Comparison of ENCODE assay signal across 11 mouse cellular contexts in genomic region chr11:117941848-117942247, GRCm38 (mm10). TPM values are rescaled to one million over a fixed set of nuclear protein-coding genes. Genes with fewer than 3 reads are reported as not detected.
DNase-seq lines count a peak whose midpoint lies in the region; ATAC-seq and TF ChIP-seq lines count a peak whose summit lies in the region.
"Had no signal": no experiment of that assay in that cellular context is flagged by ENCODE, and none has a peak within 500 bp of the region (broad histone marks: within the 10 kb centered on the region; RNA-seq: fewer than 3 reads in every experiment).

No protein-coding gene starts in this region.

- 0 out of 2 replicates have a peak, but pooled peaks have one; percentile 50 for ATAC-seq in hindbrain, postnatal 0 days
- no peak for ATAC-seq in hindbrain, embryonic 13.5 days (ENCODE audit: low FRiP score)
- no peak for ATAC-seq in neural tube, embryonic 12.5 days (ENCODE audit: low FRiP score, low read depth)
- ATAC-seq in neural tube, embryonic 15.5 days (ENCODE audit: low FRiP score): no peak
- no peak for ATAC-seq in forebrain, embryonic 12.5 days (ENCODE audit: low FRiP score)
- ATAC-seq: intestine, embryonic 16.5 days had no signal

- no peak overlapping the region for H3K4me2 ChIP-seq in hindbrain, postnatal 0 days (ENCODE audit: low read depth, low read length)
- H3K4me2 ChIP-seq in hindbrain, embryonic 13.5 days: no peak overlapping the region
- H3K4me2 ChIP-seq in neural tube, embryonic 12.5 days (replicated peaks): no peak overlapping the region
- H3K4me2 ChIP-seq in neural tube, embryonic 15.5 days: no peak overlapping the region
- no peak overlapping the region for H3K4me2 ChIP-seq in forebrain, embryonic 12.5 days

- H3K9me3 ChIP-seq in hindbrain, postnatal 0 days (ENCODE audit: low read length): no peaks in the 10 kb centered on the region
- no peaks in the 10 kb centered on the region for H3K9me3 ChIP-seq in hindbrain, embryonic 13.5 days
- no peaks in the 10 kb centered on the region for H3K9me3 ChIP-seq in neural tube, embryonic 12.5 days
- no peaks in the 10 kb centered on the region for H3K9me3 ChIP-seq in neural tube, embryonic 15.5 days (replicated peaks)
- no peaks in the 10 kb centered on the region for H3K9me3 ChIP-seq in forebrain, embryonic 12.5 days

- H3K27ac ChIP-seq in hindbrain, postnatal 0 days: no peak overlapping the region
- H3K27ac ChIP-seq in hindbrain, embryonic 13.5 days: no peak overlapping the region
- no peak overlapping the region for H3K27ac ChIP-seq in neural tube, embryonic 12.5 days
- H3K27ac ChIP-seq in neural tube, embryonic 15.5 days (replicated peaks): no peak overlapping the region
- no peak overlapping the region for H3K27ac ChIP-seq in forebrain, embryonic 12.5 days
- H3K27ac ChIP-seq: layer of hippocampus, adult 2 months had no signal

- no peak for TF ChIP-seq CTCF in hindbrain, postnatal 0 days (IDR thresholded peaks at IDR 0.05; ENCODE audit: low read depth)

- no peaks in the 10 kb centered on the region for H3K27me3 ChIP-seq in hindbrain, postnatal 0 days (ENCODE audit: insufficient read depth, low read length)
- H3K27me3 ChIP-seq in hindbrain, embryonic 13.5 days: peaks cover 10% of the 10 kb centered on the region; the same call in 1 of the 2 replicates
- peaks cover 7% of the 10 kb centered on the region; the same call in 1 of the 2 replicates for H3K27me3 ChIP-seq in neural tube, embryonic 12.5 days (replicated peaks)
- no peaks in the 10 kb centered on the region for H3K27me3 ChIP-seq in neural tube, embryonic 15.5 days (replicated peaks)
- H3K27me3 ChIP-seq in forebrain, embryonic 12.5 days: peaks cover 9% of the 10 kb centered on the region; the same call in 1 of the 2 replicates

- H3K9ac ChIP-seq in hindbrain, postnatal 0 days (replicated peaks; ENCODE audit: low read length): no peak overlapping the region
- no peak overlapping the region for H3K9ac ChIP-seq in hindbrain, embryonic 13.5 days
- H3K9ac ChIP-seq in neural tube, embryonic 12.5 days: 0 out of 2 replicates have a peak overlapping the region, but pooled peaks have one; percentile 26
- no peak overlapping the region for H3K9ac ChIP-seq in neural tube, embryonic 15.5 days (replicated peaks)
- H3K9ac ChIP-seq in forebrain, embryonic 12.5 days: no peak overlapping the region

- 18% methylated on average over 4 of the region's 4 CpGs for WGBS in hindbrain, postnatal 0 days
- WGBS in hindbrain, embryonic 13.5 days: 10% methylated on average over 4 of the region's 4 CpGs
- 11% methylated on average over 4 of the region's 4 CpGs for WGBS in neural tube, embryonic 12.5 days
- WGBS in neural tube, embryonic 15.5 days: 21% methylated on average over 4 of the region's 4 CpGs
- 18% methylated on average over 4 of the region's 4 CpGs for WGBS in forebrain, embryonic 12.5 days

- peak; percentile 64 for DNase-seq in hindbrain, postnatal 0 days (ENCODE audit: low spot score)
- peak; percentile 74 for DNase-seq in R1 (ENCODE audit: low read depth, low spot score)
- peak; percentile 41 for DNase-seq in skeletal muscle tissue, adult 2 months (ENCODE audit: low read depth, low spot score)
- DNase-seq in layer of hippocampus, postnatal 10 days (ENCODE audit: low spot score in 2 of 2): no peak
- DNase-seq: adrenal gland, postnatal 10 days had no signal

- no peaks in the 10 kb centered on the region for H3K36me3 ChIP-seq in hindbrain, postnatal 0 days (ENCODE audit: insufficient read depth, low read length)
- no peaks in the 10 kb centered on the region for H3K36me3 ChIP-seq in hindbrain, embryonic 13.5 days
- no peaks in the 10 kb centered on the region for H3K36me3 ChIP-seq in neural tube, embryonic 12.5 days
- H3K36me3 ChIP-seq in neural tube, embryonic 15.5 days: no peaks in the 10 kb centered on the region
- no peaks in the 10 kb centered on the region for H3K36me3 ChIP-seq in forebrain, embryonic 12.5 days (replicated peaks)

- H3K4me3 ChIP-seq in hindbrain, postnatal 0 days (ENCODE audit: low read length): no peak overlapping the region
- no peak overlapping the region for H3K4me3 ChIP-seq in hindbrain, embryonic 13.5 days
- H3K4me3 ChIP-seq in neural tube, embryonic 12.5 days: no peak overlapping the region
- no peak overlapping the region for H3K4me3 ChIP-seq in neural tube, embryonic 15.5 days (replicated peaks)
- H3K4me3 ChIP-seq in forebrain, embryonic 12.5 days (replicated peaks): no peak overlapping the region
- H3K4me3 ChIP-seq: layer of hippocampus, adult 2 months had no signal

- H3K4me1 ChIP-seq in hindbrain, postnatal 0 days (ENCODE audit: insufficient read depth, low read length): peaks cover 9% of the 10 kb centered on the region
- peaks cover 34% of the 10 kb centered on the region for H3K4me1 ChIP-seq in hindbrain, embryonic 13.5 days (replicated peaks)
- H3K4me1 ChIP-seq in neural tube, embryonic 12.5 days: peaks cover 31% of the 10 kb centered on the region
- H3K4me1 ChIP-seq in neural tube, embryonic 15.5 days: peaks cover 36% of the 10 kb centered on the region
- peaks cover 45% of the 10 kb centered on the region for H3K4me1 ChIP-seq in forebrain, embryonic 12.5 days

RNA-seq across cellular contexts. Expression of gene Socs3, which starts 28.0 kb away (rescaled TPM):
- 12.3 and 12.4 TPM in 2 replicates for total RNA-seq in hindbrain, postnatal 0 days (2014; rRNA removed)
- polyA plus RNA-seq in hindbrain, postnatal 0 days (2015; fragmentation: Nextera tagmentation; extraction: Ambion mirVana): 6.0 and 7.0 TPM in 2 replicates
- polyA plus RNA-seq in hindbrain, embryonic 13.5 days (2015; fragmentation: Nextera tagmentation; extraction: Ambion mirVana): 8.3 and 8.8 TPM in 2 replicates
- polyA plus RNA-seq in neural tube, embryonic 12.5 days (2016; fragmentation: Nextera tagmentation; extraction: Ambion mirVana): 9.2 and 10.1 TPM in 2 replicates
- polyA plus RNA-seq in neural tube, embryonic 15.5 days (2015; fragmentation: Nextera tagmentation; extraction: Ambion mirVana): 6.7 and 13.2 TPM in 2 replicates
- 13.5 and 14.7 TPM in 2 replicates for polyA plus RNA-seq in forebrain, embryonic 12.5 days (2016; fragmentation: Nextera tagmentation; extraction: Ambion mirVana)
- 1 to 10 TPM; 2.3 to 2.8 TPM for total RNA-seq in layer of hippocampus, postnatal 10 days (2021)

RNA-seq across cellular contexts. Expression of gene Pgs1, which starts 44.2 kb away (rescaled TPM):
- total RNA-seq in hindbrain, postnatal 0 days (2014; rRNA removed): 72.7 and 85.0 TPM in 2 replicates
- polyA plus RNA-seq in hindbrain, postnatal 0 days (2015; fragmentation: Nextera tagmentation; extraction: Ambion mirVana): 57.2 and 58.3 TPM in 2 replicates
- 47.4 and 47.6 TPM in 2 replicates for polyA plus RNA-seq in hindbrain, embryonic 13.5 days (2015; fragmentation: Nextera tagmentation; extraction: Ambion mirVana)
- 50.2 and 50.3 TPM in 2 replicates for polyA plus RNA-seq in neural tube, embryonic 12.5 days (2016; fragmentation: Nextera tagmentation; extraction: Ambion mirVana)
- 60.7 and 62.8 TPM in 2 replicates for polyA plus RNA-seq in neural tube, embryonic 15.5 days (2015; fragmentation: Nextera tagmentation; extraction: Ambion mirVana)
- 45.3 and 45.9 TPM in 2 replicates for polyA plus RNA-seq in forebrain, embryonic 12.5 days (2016; fragmentation: Nextera tagmentation; extraction: Ambion mirVana)
- total RNA-seq in layer of hippocampus, postnatal 10 days (2021): 10 to 100 TPM; 59.2 to 59.6 TPM

Comparison
In these comparisons a context has a peak if more than half of its experiments do, and no peak if none do; other contexts are left out.
1. DNase-seq: peak in hindbrain, postnatal 0 days (single experiment), R1 (single experiment) and skeletal muscle tissue, adult 2 months (single experiment); none in layer of hippocampus, postnatal 10 days (0 of 2).